Mouse (Mus musculus) brain, embryonic 14.5 days (tissue): ENCODE measurements at regions not wholly inside any gene's neighbourhood (a gene's known extent, or its start where the extent isn't known, plus 50 kb on each side); places are given as distances from the start of the nearest gene placed in this dataset.

ENCODE experiments used
- CTCF ChIP-seq: fragments of 200-500 bp; IDR thresholded peaks from 2 replicates; pipeline ENCODE4 v1.5.1; 2012; ENCODE audit warnings: inconsistent platforms, mild to moderate bottlenecking, moderate library complexity, borderline replicate concordance; ENCODE audit not compliant: insufficient read depth, insufficient read length; ENCODE audit errors: extremely low read depth
- POLR2A ChIP-seq: fragments of 200-500 bp; IDR thresholded peaks from 2 replicates; pipeline ENCODE4 v1.6.1; 2012; ENCODE audit warnings: mild to moderate bottlenecking, inconsistent platforms, borderline replicate concordance; ENCODE audit not compliant: poor library complexity, insufficient read depth, insufficient read length, severe bottlenecking; ENCODE audit errors: extremely low read depth

DNA sequence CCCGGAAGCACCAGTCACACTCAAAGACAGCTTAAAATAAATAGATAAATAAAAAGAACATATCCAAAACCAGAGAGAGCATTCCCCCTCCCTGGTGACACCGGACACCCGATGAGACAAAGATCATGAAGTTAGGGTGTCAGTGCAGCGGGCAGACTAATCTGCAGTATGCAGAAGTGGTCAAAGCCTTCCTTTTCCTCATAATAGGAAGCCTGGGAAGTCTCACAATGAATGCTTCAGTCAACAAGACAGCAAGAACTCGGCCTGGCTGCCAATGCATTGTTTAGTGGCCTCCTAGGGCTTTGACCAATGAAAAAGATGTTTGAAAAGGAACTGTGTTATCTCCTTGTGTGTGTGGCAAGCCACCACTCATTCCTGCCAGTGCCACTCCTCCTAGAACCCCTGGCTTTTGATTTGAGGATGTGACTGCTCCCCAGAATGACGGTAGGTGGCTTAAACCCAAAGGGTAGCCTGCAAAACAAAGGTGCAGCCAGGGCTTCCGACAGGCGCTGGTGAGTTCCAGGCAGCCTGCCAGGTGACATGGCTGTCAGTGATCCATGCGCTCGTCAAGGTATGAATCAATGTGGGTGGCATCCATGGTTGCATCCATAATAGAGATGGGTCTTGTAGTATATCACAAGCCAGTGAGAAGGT is 58.1 kb upstream of the Cadm1 start:
- no peak for TF ChIP-seq POLR2A
- no peak for TF ChIP-seq CTCF
